Mouse (Mus musculus): ENCODE measurements around the gene Nr1i3. TPM values are rescaled to one million over a fixed set of nuclear protein-coding genes. Genes with fewer than 3 reads are reported as not detected.

Gene Nr1i3
- total RNA-seq, 2 experiments from 2014 or later = 0.29 TPM; not detected in 1

Other genes starting within 250 kb of the Nr1i3 start
- 10 to 100 TPM in 1 of 2 experiments, 1 to 10 TPM in 1; 8.9 to 11.9 TPM for gene Fcgr2b, start 237.4 kb upstream of the Nr1i3 start, total RNA-seq (2021)
- under 1 TPM; 0.37 to 0.62 TPM for gene Fcgr4, start 195.1 kb upstream of the Nr1i3 start, total RNA-seq (2021)
- 10 to 100 TPM; 15.7 to 16.8 TPM for gene Fcgr3, start 149.0 kb upstream of the Nr1i3 start, total RNA-seq (2021)
- gene Cfap126, start 100.1 kb upstream of the Nr1i3 start, total RNA-seq (2021) = 1 to 10 TPM in 1 of 2 experiments, not detected in 1; 1.2 TPM
- gene Sdhc, start 63.4 kb upstream of the Nr1i3 start, total RNA-seq (2021) = 100 to 1,000 TPM; 458 to 496 TPM
- gene Mpz, start 63.3 kb upstream of the Nr1i3 start, total RNA-seq (2021) = 100 to 1,000 TPM; 476 to 539 TPM
- gene Pcp4l1, start 17.7 kb upstream of the Nr1i3 start, total RNA-seq (2021) = 10 to 100 TPM in 1 of 2 experiments, 1 to 10 TPM in 1; 7.5 to 11.7 TPM
- gene Tomm40l, start 8.5 kb downstream of the Nr1i3 start, total RNA-seq (2021) = 10 to 100 TPM; 33.4 to 39.7 TPM
- 10 to 100 TPM in 1 of 2 experiments, 1 to 10 TPM in 1; 2.1 to 13.8 TPM for gene Apoa2, start 11.1 kb downstream of the Nr1i3 start, total RNA-seq (2021)
- 10 to 100 TPM; 18.7 to 28.7 TPM for gene Fcer1g, start 20.4 kb downstream of the Nr1i3 start, total RNA-seq (2021)
- 10 to 100 TPM; 12.1 to 12.5 TPM for gene Adamts4, start 36.5 kb downstream of the Nr1i3 start, total RNA-seq (2021)
- 100 to 1,000 TPM; 471 to 503 TPM for gene Ndufs2, start 37.4 kb downstream of the Nr1i3 start, total RNA-seq (2021)
- 10 to 100 TPM; 18.5 to 19.5 TPM for gene B4galt3, start 56.4 kb downstream of the Nr1i3 start, total RNA-seq (2021)
- gene Ppox, start 67.2 kb downstream of the Nr1i3 start, total RNA-seq (2021) = 10 to 100 TPM; 22.6 to 25.8 TPM
- gene Usp21, start 74.0 kb downstream of the Nr1i3 start, total RNA-seq (2021) = 10 to 100 TPM; 22.2 to 22.3 TPM
- gene Ufc1, start 81.1 kb downstream of the Nr1i3 start, total RNA-seq (2021) = 10 to 100 TPM; 88.1 to 89.8 TPM
- gene Dedd, start 115.2 kb downstream of the Nr1i3 start, total RNA-seq (2021) = 10 to 100 TPM; 33.5 to 33.6 TPM
- 10 to 100 TPM; 22.4 to 24.9 TPM for gene Nit1, start 131.7 kb downstream of the Nr1i3 start, total RNA-seq (2021)
- 100 to 1,000 TPM in 1 of 2 experiments, 10 to 100 TPM in 1; 97.9 to 112 TPM for gene Pfdn2, start 131.7 kb downstream of the Nr1i3 start, total RNA-seq (2021)
- under 1 TPM; 0.74 to 0.83 TPM for gene Klhdc9, start 146.8 kb downstream of the Nr1i3 start, total RNA-seq (2021)
- under 1 TPM; 0.21 to 0.25 TPM for gene Nectin4, start 156.1 kb downstream of the Nr1i3 start, total RNA-seq (2021)
- 1 to 10 TPM; 3.3 to 3.5 TPM for gene Arhgap30, start 175.0 kb downstream of the Nr1i3 start, total RNA-seq (2021)
- 10 to 100 TPM; 43.9 to 48.4 TPM for gene Usf1, start 197.3 kb downstream of the Nr1i3 start, total RNA-seq (2021)
- 1 to 10 TPM; 1.1 to 1.3 TPM for gene Tstd1, start 204.9 kb downstream of the Nr1i3 start, total RNA-seq (2021)
- 10 to 100 TPM; 15.0 to 16.4 TPM for gene F11r, start 223.6 kb downstream of the Nr1i3 start, total RNA-seq (2021)

Measured in gastrocnemius, postnatal 4 days (tissue).